Comparison of ENCODE assay signal across 9 mouse cellular contexts in the genomic region with DNA sequence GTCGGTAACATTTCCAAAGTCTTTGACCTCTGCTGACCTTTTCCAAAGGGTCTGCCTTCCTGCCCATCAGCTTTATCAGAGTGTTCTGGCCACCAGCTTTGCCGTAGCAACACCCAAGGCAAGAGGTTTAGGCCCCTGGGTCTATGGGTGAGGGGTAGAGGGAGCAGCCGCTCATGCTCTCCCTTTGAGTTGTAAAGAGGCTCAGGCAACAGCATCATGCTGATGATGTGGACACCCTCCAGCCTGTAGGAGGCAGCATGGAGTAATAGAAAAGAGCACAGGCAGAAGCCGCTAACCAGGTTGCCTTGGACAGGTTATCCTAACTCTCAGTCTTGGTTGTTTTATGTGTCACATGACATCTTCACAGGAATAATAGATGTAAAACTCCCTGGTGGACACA.
DNase-seq lines count a peak whose midpoint lies in the region; ATAC-seq and TF ChIP-seq lines count a peak whose summit lies in the region.
"Had no signal": no experiment of that assay in that cellular context is flagged by ENCODE, and none has a peak within 500 bp of the region (broad histone marks: within the 10 kb centered on the region; RNA-seq: fewer than 3 reads in every experiment).

No protein-coding gene starts in this region.

- CTCF ChIA-PET in Patski (lab: Charles Lee): no interaction called here

- ATAC-seq in heart, postnatal 0 days (ENCODE audit: insufficient read depth, low read depth): no peak
- no peak for ATAC-seq in Patski
- ATAC-seq in monocyte, adult 5-6 weeks (replicated peaks; ENCODE audit: insufficient number of reproducible peaks, low FRiP score, low TSS enrichment, poor library complexity, severe bottlenecking): no peak

- no peak for TF ChIP-seq POLR2A in embryonic fibroblast, embryonic 13.5 days (IDR thresholded peaks at IDR 0.05; ENCODE audit: low read depth, low read length)

- peak; percentile 64 for TF ChIP-seq CTCF in heart, postnatal 0 days (IDR thresholded peaks at IDR 0.05; ENCODE audit: low read depth)
- peak; percentile 63 for TF ChIP-seq CTCF in Patski (IDR thresholded peaks at IDR 0.05)
- TF ChIP-seq CTCF in embryonic fibroblast, embryonic 13.5 days (IDR thresholded peaks at IDR 0.05; ENCODE audit: borderline replicate concordance, insufficient read depth, low read length): peak; percentile 32; the same call in 1 of the 2 replicates

- H3K27ac ChIP-seq in heart, postnatal 0 days (ENCODE audit: low read depth): no peak overlapping the region
- H3K27ac ChIP-seq in embryonic fibroblast, embryonic 13.5 days (ENCODE audit: insufficient read depth, low read length): no peak overlapping the region
- H3K27ac ChIP-seq: neural tube, embryonic 13.5 days had no signal

- H3K4me3 ChIP-seq in heart, postnatal 0 days (ENCODE audit: low read depth, low read length): no peak overlapping the region
- H3K4me3 ChIP-seq in embryonic fibroblast, embryonic 13.5 days (ENCODE audit: insufficient read depth, low read length): no peak overlapping the region
- H3K4me3 ChIP-seq: neural tube, embryonic 13.5 days had no signal

- in situ Hi-C loops in Patski (cut with MboI; ENCODE audit: low pct_unique_long_range_greater_than_20kb): no loop called here

- no peak overlapping the region for H3K9ac ChIP-seq in heart, postnatal 0 days (replicated peaks; ENCODE audit: low read depth, low read length)
- H3K9ac ChIP-seq: neural tube, embryonic 13.5 days had no signal

- H3K36me3 ChIP-seq in heart, postnatal 0 days (replicated peaks; ENCODE audit: control insufficient read depth, insufficient read depth, low read length): no peaks in the 10 kb centered on the region

- WGBS in heart, postnatal 0 days: 63% methylated on average over 4 of the region's 4 CpGs

- H3K27me3 ChIP-seq in heart, postnatal 0 days (ENCODE audit: control insufficient read depth, insufficient read depth, low read length): no peaks in the 10 kb centered on the region
- H3K27me3 ChIP-seq in Patski: no peaks in the 10 kb centered on the region
- H3K27me3 ChIP-seq: neural tube, embryonic 13.5 days had no signal

- peak; percentile 33 for DNase-seq in heart, postnatal 0 days (ENCODE audit: low spot score)
- DNase-seq in heart, adult 9 months (ENCODE audit: low spot score in 2 of 2): no peak
- DNase-seq in A20 (ENCODE audit: low read depth, low spot score) (peak; percentile 45), Patski (ENCODE audit: low read depth, low spot score) (no peak)
- DNase-seq in lung, postnatal 36 days: peak; percentile 54
- DNase-seq in frontal cortex, postnatal 25 days (ENCODE audit: low spot score in 2 of 2): no peak

- no peak for TF ChIP-seq EP300 in heart, postnatal 0 days (IDR thresholded peaks at IDR 0.05; ENCODE audit: low read depth)

- H3K9me3 ChIP-seq in heart, postnatal 0 days (replicated peaks; ENCODE audit: control insufficient read depth, low read length): no peaks in the 10 kb centered on the region
- H3K9me3 ChIP-seq: neural tube, embryonic 13.5 days had no signal

- no peak overlapping the region for H3K4me2 ChIP-seq in heart, postnatal 0 days (ENCODE audit: low read depth, low read length)
- H3K4me2 ChIP-seq: neural tube, embryonic 13.5 days had no signal

- POLR2A ChIA-PET in Patski (lab: Charles Lee): no interaction called here

- no peaks in the 10 kb centered on the region for H3K4me1 ChIP-seq in heart, postnatal 0 days (ENCODE audit: control insufficient read depth, insufficient read depth)
- no peaks in the 10 kb centered on the region for H3K4me1 ChIP-seq in embryonic fibroblast, embryonic 13.5 days (ENCODE audit: control insufficient read depth, insufficient read depth, low read length)
- H3K4me1 ChIP-seq: neural tube, embryonic 13.5 days had no signal

Comparison
In these comparisons a context has a peak if more than half of its experiments do, and no peak if none do; other contexts are left out.
1. DNase-seq: peak in heart, postnatal 0 days (single experiment), A20 (single experiment) and lung, postnatal 36 days (single experiment); none in heart, adult 9 months (0 of 2), Patski (single experiment) and frontal cortex, postnatal 25 days (0 of 2).
2. Peak in every context shown above with its lines, with median percentiles within 50 percentile points of each other: CTCF ChIP-seq.